Mouse (Mus musculus): Measurements from ENCODE around the gene Zbtb12.
"Not testable (repeated sequence)": the region's sequence is repeated elsewhere in the genome, so short reads cannot be mapped to it uniquely, and the experiment has no call there.

Zbtb12 gene

DNA sequence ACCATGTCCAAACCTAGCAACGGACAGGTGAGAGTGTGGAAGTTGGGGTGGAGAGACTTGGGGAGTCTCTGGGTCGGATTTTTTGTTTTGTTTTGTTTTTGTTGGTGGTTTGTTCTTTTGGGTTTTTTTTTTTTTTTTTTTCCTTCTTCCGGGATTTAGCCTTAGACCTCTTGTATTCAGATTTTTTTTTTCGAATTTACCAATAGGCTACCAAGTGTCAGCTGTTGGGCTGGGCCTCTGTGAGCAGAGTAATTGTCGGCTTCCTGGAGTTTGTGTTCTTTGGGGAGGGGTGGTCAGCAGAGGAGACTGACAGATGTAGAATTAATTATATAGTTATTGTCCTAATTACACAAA lies 20.6 kb downstream of the Zbtb12 start:
- TF ChIP-seq POU5F1 (IDR thresholded peaks at IDR 0.05; ENCODE audit: borderline replicate concordance, low read length) (no peak), CTCF (conservative IDR thresholded peaks at IDR 0.05; ENCODE audit: low read length) (no peak), NANOG (IDR thresholded peaks at IDR 0.05; ENCODE audit: borderline replicate concordance, low read length) (no peak)
- H3K4me1 ChIP-seq (replicated peaks; ENCODE audit: low read depth, low read length): peaks cover 76% of the 10 kb centered on the region
- peak overlapping the region; percentile 92 for H3K4me3 ChIP-seq (replicated peaks; ENCODE audit: low read length)
- H3K36me3 ChIP-seq (ENCODE audit: insufficient read depth, low read length): peaks cover 46% of the 10 kb centered on the region
- no peaks in the 10 kb centered on the region for H3K9me3 ChIP-seq (ENCODE audit: low read length)
- H3K27me3 ChIP-seq (ENCODE audit: insufficient read depth, low read length): 0 out of 2 replicates have a peak, but pooled peaks cover 4% of the 10 kb centered on the region

DNA sequence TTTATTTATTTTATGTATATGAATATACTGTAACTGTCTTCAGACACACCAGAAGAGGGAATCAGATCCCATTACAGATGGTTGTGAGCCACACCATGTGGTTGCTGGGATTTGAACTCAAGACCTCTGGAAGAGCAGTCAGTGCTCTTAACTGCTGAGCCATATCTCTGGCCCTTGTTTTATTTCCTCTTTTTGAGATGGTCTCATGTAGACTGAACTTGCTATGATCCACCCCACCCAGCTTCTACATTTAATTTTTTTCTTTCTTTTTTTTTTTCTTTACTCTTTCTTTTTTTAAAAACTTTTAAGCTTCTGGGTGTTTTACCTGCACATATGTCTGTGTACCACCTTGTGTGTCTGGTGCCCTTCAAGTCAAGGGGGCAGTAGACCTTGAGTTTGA lies 21.5 kb downstream of the Zbtb12 start:
- not testable (repeated sequence) for H3K4me3 ChIP-seq (replicated peaks; ENCODE audit: low read length); H3K27me3 ChIP-seq (ENCODE audit: insufficient read depth, low read length); H3K9me3 ChIP-seq (ENCODE audit: low read length)
- Histone ChIP-seq H3K4me1 (replicated peaks; ENCODE audit: low read depth, low read length) (peaks cover 77% of the 10 kb centered on the region), H3K36me3 (ENCODE audit: insufficient read depth, low read length) (peaks cover 51% of the 10 kb centered on the region)

DNA sequence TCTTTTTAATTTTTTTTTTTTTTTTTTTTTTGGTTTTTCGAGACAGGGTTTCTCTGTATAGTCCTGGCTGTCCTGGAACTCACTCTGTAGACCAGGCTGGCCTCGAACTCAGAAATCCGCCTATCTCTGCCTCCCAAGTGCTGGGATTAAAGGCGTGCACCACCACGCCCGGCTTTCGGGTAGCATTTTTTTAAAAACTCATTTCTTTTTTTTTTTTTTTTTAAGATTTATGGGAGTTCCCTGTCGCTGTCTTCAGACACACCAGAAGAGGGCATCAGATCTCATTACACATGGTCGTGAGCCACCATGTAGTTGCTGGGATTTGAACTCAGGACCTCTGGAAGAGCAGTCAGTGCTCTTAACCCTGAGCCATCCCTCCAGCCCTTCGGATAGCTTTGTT lies 22.7 kb downstream of the Zbtb12 start:
- H3K27me3 ChIP-seq (ENCODE audit: insufficient read depth, low read length); H3K9me3 ChIP-seq (ENCODE audit: low read length): not testable (repeated sequence)
- Histone ChIP-seq H3K4me3 (replicated peaks; ENCODE audit: low read length) (0 out of 2 replicates have a peak overlapping the region, but pooled peaks have one; percentile 46), H3K4me1 (replicated peaks; ENCODE audit: low read depth, low read length) (peaks cover 78% of the 10 kb centered on the region), H3K36me3 (ENCODE audit: insufficient read depth, low read length) (peaks cover 57% of the 10 kb centered on the region)

DNA sequence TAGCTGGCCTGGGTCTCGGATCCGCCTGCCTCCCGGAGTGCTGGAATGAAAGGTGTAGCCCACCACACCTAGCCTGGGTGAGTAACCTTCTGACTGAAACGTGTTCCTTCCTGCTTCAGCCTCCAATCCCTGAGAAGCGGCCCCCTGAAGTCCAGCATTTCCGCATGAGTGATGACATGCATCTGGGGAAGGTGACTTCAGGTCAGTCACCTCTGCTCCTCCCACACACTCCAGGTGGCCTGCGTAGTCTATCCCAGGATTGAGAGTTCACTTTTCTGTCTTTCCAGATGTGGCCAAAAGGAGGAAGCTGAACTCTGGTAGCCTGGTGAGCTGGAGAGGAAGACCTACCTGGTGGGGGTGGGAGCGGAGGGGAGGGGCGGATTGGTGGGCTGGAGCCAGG lies 23.6 kb downstream of the Zbtb12 start:
- Histone ChIP-seq H3K27me3 (ENCODE audit: insufficient read depth, low read length) (no peaks in the 10 kb centered on the region), H3K4me3 (replicated peaks; ENCODE audit: low read length) (peak overlapping the region; percentile 46), H3K9me3 (ENCODE audit: low read length) (no peaks in the 10 kb centered on the region), H3K4me1 (replicated peaks; ENCODE audit: low read depth, low read length) (peaks cover 79% of the 10 kb centered on the region), H3K36me3 (ENCODE audit: insufficient read depth, low read length) (peaks cover 67% of the 10 kb centered on the region)
- no peak for TF ChIP-seq NANOG (IDR thresholded peaks at IDR 0.05; ENCODE audit: borderline replicate concordance, low read length)
- TF ChIP-seq CTCF (conservative IDR thresholded peaks at IDR 0.05; ENCODE audit: low read length): no peak
- TF ChIP-seq POU5F1 (IDR thresholded peaks at IDR 0.05; ENCODE audit: borderline replicate concordance, low read length): no peak

DNA sequence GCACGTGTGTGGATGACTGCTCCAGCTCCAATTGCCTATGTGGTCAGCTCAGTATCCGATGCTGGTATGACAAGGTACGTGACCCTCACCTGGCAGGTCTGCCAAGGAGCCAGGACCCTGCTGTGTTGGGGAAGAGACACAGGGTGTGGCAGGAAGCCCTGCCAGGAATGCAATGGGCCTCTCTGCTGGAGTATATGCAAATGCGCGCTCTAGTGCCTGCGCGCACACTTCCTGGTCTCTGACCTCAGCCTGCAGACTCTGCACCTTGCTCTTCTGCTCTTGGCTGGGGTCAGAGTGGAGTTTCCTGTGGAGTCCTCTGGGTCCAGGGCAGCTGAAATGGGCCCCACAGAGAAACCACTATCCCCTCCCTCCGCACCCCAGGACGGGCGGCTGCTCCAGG lies 31.7 kb downstream of the Zbtb12 start:
- H3K27me3 ChIP-seq (ENCODE audit: insufficient read depth, low read length): no peaks in the 10 kb centered on the region
- H3K4me1 ChIP-seq (replicated peaks; ENCODE audit: low read depth, low read length): peaks cover 100% of the 10 kb centered on the region
- no peaks in the 10 kb centered on the region for H3K9me3 ChIP-seq (ENCODE audit: low read length)
- TF ChIP-seq NANOG (IDR thresholded peaks at IDR 0.05; ENCODE audit: borderline replicate concordance, low read length): peak; percentile 40; the same call in 1 of the 2 replicates
- TF ChIP-seq POU5F1 (IDR thresholded peaks at IDR 0.05; ENCODE audit: borderline replicate concordance, low read length): peak; percentile 33; the same call in 1 of the 2 replicates
- no peak for TF ChIP-seq CTCF (conservative IDR thresholded peaks at IDR 0.05; ENCODE audit: low read length)
- peak overlapping the region; percentile 79 for H3K4me3 ChIP-seq (replicated peaks; ENCODE audit: low read length)
- H3K36me3 ChIP-seq (ENCODE audit: insufficient read depth, low read length): peaks cover 80% of the 10 kb centered on the region

DNA sequence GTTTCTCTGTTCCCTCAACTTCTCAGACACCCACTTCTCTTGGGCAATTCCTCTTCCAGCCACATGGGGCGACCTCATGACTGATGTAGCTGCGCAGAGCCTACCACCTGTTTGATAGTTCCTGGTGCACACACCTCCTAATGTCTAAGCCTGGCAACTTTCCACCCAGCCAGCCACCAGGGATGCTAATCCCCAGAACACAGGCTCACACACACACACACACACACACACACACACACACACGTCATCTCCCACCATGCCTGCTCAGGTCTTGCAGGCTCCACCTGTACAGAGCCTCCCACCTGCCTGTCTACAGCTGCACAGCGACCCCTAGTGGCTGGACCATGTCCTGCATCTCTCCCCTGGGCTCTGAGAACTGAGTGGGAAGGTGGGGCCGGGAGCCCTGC lies 32.7 kb downstream of the Zbtb12 start:
- no peak for TF ChIP-seq POU5F1 (IDR thresholded peaks at IDR 0.05; ENCODE audit: borderline replicate concordance, low read length)
- TF ChIP-seq CTCF (conservative IDR thresholded peaks at IDR 0.05; ENCODE audit: low read length): peak; percentile 92
- H3K9me3 ChIP-seq (ENCODE audit: low read length): no peaks in the 10 kb centered on the region
- peak overlapping the region; percentile 79 for H3K4me3 ChIP-seq (replicated peaks; ENCODE audit: low read length)
- peaks cover 71% of the 10 kb centered on the region for H3K36me3 ChIP-seq (ENCODE audit: insufficient read depth, low read length)
- H3K4me1 ChIP-seq (replicated peaks; ENCODE audit: low read depth, low read length): peaks cover 92% of the 10 kb centered on the region
- H3K27me3 ChIP-seq (ENCODE audit: insufficient read depth, low read length): no peaks in the 10 kb centered on the region

DNA sequence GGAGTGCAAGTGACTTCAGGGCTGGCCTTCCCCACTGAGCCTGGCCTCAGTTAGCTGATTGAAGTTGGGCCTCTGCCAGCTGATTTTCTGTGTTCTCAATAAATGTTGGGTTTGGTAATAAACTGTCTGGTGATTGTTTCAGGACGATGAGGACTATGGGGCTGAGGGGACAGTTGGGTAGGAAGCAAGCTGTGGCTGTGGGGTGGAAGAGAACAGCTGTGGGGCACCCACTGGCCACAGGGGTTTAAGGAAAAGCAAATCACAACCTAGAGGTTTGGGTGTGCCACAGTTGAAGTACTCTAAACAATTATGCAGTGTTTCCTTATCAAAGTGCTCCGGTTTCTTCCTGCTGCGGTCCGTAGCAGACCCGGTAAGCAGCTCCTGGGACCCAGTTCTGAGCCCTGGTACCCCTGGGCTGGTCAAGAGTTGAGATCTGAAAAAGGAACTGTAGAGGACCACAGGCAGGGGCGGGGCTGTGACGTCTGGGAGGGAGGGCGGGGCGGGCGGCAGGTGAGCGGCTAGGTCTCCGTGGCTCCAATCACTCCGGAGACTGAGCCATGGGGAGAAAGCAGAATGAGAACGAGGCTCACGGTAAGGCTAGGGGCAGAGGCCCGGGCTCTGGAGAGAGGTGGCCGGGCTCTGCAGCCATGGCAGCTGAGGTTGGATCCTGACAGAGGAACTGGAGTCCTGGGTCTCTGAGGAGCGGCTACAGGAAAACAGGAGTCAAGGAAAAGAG lies 34.8 kb downstream of the Zbtb12 start, which contains the start of gene Slc44a4:
Gene Slc44a4 (plus strand): TSS at position 537 of the 736 bp plus-strand sequence.
- no peaks in the 10 kb centered on the region for H3K9me3 ChIP-seq (ENCODE audit: low read length)
- peaks cover 86% of the 10 kb centered on the region for H3K4me1 ChIP-seq (replicated peaks; ENCODE audit: low read depth, low read length)
- no peaks in the 10 kb centered on the region for H3K27me3 ChIP-seq (ENCODE audit: insufficient read depth, low read length)
- H3K36me3 ChIP-seq (ENCODE audit: insufficient read depth, low read length): peaks cover 49% of the 10 kb centered on the region
- peak within 1 kb of the TSS; percentile 51; the same call in 1 of the 2 replicates for H3K4me3 ChIP-seq (replicated peaks; ENCODE audit: low read length)
- no peak for TF ChIP-seq NANOG (IDR thresholded peaks at IDR 0.05; ENCODE audit: borderline replicate concordance, low read length)
- no peak for TF ChIP-seq POU5F1 (IDR thresholded peaks at IDR 0.05; ENCODE audit: borderline replicate concordance, low read length)
- no peak for TF ChIP-seq CTCF (conservative IDR thresholded peaks at IDR 0.05; ENCODE audit: low read length)

DNA sequence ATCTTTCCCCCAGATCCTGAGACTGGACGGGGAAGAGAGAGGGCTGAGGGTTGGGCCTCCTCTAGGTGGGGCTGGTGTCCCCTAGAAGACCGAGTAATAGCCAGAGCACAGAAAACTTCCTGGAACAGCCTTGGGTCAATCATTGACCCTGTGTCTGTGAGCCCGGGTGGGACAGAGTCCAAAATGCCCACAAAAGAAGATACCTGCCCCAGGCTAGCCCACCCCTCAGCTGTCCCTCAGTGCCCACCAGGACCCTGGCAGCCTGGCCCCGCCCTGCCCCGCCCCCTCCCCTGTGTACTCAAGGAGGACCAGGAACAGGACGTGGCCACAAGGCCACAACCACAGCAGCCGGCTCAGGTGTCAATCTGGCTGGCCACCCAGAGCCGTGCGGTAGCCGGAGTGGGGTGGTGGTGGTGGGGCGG lies 36.1 kb downstream of the Zbtb12 start:
- Histone ChIP-seq H3K4me1 (replicated peaks; ENCODE audit: low read depth, low read length) (peaks cover 72% of the 10 kb centered on the region), H3K4me3 (replicated peaks; ENCODE audit: low read length) (peak overlapping the region; percentile 35; the same call in 1 of the 2 replicates), H3K36me3 (ENCODE audit: insufficient read depth, low read length) (peaks cover 36% of the 10 kb centered on the region), H3K9me3 (ENCODE audit: low read length) (no peaks in the 10 kb centered on the region), H3K27me3 (ENCODE audit: insufficient read depth, low read length) (no peaks in the 10 kb centered on the region)
- no peak for TF ChIP-seq CTCF (conservative IDR thresholded peaks at IDR 0.05; ENCODE audit: low read length)
- TF ChIP-seq POU5F1 (IDR thresholded peaks at IDR 0.05; ENCODE audit: borderline replicate concordance, low read length): no peak
- no peak for TF ChIP-seq NANOG (IDR thresholded peaks at IDR 0.05; ENCODE audit: borderline replicate concordance, low read length)

DNA sequence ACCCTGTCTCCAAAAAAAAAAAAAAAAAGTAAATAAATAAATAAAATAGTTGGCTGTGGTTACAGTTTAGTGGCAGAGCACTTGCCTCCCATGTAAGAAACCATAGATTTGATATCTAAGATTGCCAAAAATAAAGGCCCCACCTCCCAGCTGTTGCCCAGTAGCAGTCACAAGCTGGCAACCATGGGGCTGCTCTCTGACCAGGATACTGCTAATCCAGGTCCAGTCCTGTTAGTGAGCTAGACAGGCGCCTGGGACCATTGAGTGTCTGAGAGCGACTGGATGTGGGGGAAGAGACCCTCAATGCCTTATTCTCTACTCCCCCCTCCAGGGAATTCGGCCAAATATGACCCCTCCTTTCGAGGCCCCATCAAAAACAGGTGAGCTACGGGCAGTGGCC lies 37.0 kb downstream of the Zbtb12 start:
- no peaks in the 10 kb centered on the region for H3K9me3 ChIP-seq (ENCODE audit: low read length)
- H3K4me3 ChIP-seq (replicated peaks; ENCODE audit: low read length): no peak overlapping the region
- H3K36me3 ChIP-seq (ENCODE audit: insufficient read depth, low read length): peaks cover 27% of the 10 kb centered on the region
- no peak for TF ChIP-seq POU5F1 (IDR thresholded peaks at IDR 0.05; ENCODE audit: borderline replicate concordance, low read length)
- no peak for TF ChIP-seq CTCF (conservative IDR thresholded peaks at IDR 0.05; ENCODE audit: low read length)
- TF ChIP-seq NANOG (IDR thresholded peaks at IDR 0.05; ENCODE audit: borderline replicate concordance, low read length): no peak
- H3K27me3 ChIP-seq (ENCODE audit: insufficient read depth, low read length): no peaks in the 10 kb centered on the region
- H3K4me1 ChIP-seq (replicated peaks; ENCODE audit: low read depth, low read length): peaks cover 63% of the 10 kb centered on the region
